Mouse (Mus musculus) CD4-positive helper T cell, adult 2 months (primary cell): Measurements from ENCODE around the gene Tmem239.
A peak's percentile ranks its signal among the peaks of the same experiment; 100 is the strongest.

Experiments used
- DNase-seq: peaks from one replicate; pipeline ENCODE4 v3.0.0-alpha.2; 2012; ENCODE audit warnings: low read depth, missing footprints, low spot score

Tmem239 gene

DNA sequence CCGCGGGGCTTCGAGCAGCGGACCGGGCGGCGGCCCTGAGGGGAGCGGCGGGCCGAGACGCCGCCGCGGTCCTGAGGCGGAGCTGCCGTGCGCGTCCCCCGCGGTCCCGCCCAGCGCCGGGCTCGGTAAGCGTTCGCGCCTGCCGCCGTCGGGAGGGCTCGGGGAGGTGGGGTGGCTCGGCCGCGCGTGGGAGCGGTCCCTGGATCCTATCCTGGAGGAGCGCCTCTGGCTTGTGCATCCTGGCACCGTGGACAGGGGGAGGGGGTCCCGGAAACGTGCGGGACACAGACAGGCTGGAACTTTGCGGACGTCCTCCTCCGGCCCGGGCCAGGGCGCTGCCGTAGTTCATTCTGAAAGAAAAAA is 44.1 kb downstream of the Tmem239 start:
- DNase-seq, result no peak

DNA sequence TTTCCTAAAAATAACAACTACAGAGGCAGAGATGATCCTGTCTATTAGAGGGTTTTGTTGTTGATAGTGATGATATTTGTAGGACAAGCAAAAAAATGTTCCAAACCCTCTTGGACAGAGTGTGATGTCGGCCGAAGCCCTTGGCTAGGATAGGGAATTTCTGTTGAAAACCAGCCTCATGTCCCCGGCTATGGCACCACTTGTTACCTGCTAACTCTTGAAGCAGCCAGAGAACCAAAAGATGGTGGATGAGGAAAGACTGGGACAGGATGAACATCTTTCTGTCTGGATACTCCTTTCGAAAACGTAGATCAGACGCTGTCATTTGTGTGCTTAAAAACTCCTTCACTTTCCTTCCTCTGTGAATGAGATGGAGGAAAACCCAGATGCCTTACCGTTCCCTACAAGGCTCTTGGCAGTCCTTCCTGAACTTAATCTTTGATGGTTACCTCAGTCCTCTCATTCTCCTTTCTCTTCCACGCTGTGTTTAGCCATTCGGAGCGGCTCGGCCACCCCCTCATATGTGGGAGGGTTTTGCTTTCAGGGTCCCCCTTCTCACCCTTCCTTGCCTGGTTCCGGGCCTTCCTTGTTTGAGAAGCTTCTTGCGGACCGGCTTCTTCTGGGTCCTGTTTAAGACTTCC is 44.9 kb downstream of the Tmem239 start:
- no peak for DNase-seq

DNA sequence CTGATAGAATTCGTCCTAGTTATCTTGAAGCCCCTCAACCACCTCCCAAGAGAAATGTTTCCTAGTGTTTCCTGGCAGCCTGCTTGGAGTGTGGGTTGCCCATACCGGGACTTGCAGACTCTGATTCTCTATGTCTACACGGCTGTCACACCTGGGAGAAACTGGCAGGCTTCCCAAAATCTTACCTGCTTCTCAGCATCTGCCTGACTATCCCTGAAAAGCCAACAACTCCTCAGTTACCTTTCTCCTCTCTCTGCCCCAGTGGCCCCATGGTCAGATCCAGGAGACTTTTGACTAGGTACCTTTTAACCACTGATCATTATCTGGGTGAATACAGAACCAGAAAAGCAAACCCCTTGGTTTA is 45.4 kb downstream of the Tmem239 start:
- peak; percentile 17 for DNase-seq

DNA sequence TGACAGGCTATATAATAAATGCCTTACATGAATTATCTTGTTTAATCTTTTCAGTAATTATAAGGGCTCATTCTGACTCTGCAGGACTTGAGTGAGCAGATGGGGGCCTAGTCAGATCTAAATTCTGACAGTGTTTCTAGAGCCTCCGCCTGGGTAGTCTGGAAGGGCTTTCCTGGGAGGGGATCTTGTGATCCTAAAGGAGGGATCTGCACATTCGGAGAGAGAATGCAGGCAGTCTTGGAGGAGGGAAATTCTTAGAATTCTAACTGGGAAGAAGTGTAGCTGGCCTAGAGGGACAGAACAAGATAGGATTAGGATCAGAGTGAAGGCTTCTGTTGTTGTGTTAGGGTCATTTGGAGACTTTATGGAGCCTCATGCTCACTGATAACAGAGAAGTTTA is 46.0 kb downstream of the Tmem239 start:
- no peak for DNase-seq

DNA sequence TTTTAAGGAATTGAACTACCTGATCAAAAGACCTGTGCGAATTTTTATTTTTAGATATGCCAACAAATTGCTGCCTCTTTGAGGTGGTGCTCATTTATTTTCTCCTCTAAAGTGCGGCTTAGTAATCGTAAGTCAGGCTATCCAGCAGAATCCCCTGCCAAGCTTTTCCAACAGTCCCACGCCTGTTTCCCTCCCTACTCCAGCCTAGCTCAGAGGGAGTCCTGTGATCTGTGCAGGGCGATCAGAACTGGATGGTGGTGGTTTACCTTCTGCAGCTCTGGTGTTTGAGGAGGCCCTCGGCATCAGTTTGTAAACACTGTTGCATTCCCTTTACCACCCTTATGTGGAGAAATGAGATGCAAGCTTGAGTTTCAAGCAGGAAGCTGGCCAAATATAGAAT is 47.1 kb downstream of the Tmem239 start:
- DNase-seq, result no peak

DNA sequence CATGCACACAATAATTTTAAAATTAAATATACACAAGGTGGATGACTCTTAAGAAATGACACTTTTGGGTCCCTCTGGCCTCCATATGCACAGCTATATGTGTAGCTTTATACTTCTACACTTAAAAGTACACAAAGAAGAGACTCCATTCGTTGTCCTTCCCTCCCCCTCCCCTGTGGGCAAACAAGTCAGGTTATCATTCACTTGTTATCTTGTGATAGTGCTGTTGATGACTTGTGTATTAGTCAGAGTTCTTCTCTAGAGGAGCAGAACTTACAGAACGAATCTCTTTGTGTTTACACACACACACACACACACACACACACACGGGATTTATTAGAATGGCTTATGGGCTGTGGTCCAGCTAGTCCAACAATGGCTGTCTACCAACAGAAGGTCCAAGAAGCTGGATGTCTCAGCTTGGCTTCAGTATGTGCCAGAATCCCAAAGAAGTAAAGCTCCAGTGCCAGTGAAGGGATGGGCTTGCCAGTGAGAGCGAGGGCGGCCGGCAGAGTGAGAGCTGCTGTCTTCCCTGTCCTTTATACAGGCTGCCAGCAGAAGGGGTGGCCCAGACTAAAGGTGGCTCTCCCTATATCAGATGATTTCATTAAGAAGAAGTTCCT is 48.6 kb downstream of the Tmem239 start:
- DNase-seq, result no peak
